Mouse (Mus musculus) midbrain, embryonic 14.5 days (tissue): ENCODE measurements around the gene Fgfr2. TPM values are rescaled to one million over a fixed set of nuclear protein-coding genes. Genes with fewer than 3 reads are reported as not detected.

Experiments used
- ATAC-seq: fragments of 200-750 bp; cut with Nextera tagmentation; 2 replicates; pipeline ENCODE4 v1.8.0; 2017; ENCODE audit warnings: moderate number of reproducible peaks, moderate library complexity; ENCODE audit not compliant: low FRiP score, low TSS enrichment
- DNase-seq: peaks from one replicate; pipeline ENCODE4 v3.0.0-alpha.2; 2015
- H3K27ac ChIP-seq: fragments of 300-500 bp; sonication (generic); replicated peaks from 2 replicates; pipeline ENCODE4 v1.5.1; 2014; ENCODE audit warnings: mild to moderate bottlenecking, low read depth, low read length, moderate library complexity
- H3K27me3 ChIP-seq: fragments of 300-500 bp; sonication (generic); 2 replicates; pipeline ENCODE4 v1.6.1; 2014; ENCODE audit warnings: low read length, control low read depth, mixed read lengths; ENCODE audit not compliant: control insufficient read depth, insufficient read depth
- H3K36me3 ChIP-seq: fragments of 300-500 bp; sonication (generic); 2 replicates; pipeline ENCODE4 v1.6.1; 2014; ENCODE audit warnings: low read length, control low read depth; ENCODE audit not compliant: control insufficient read depth, insufficient read depth
- H3K4me1 ChIP-seq: fragments of 300-500 bp; sonication (generic); 2 replicates; pipeline ENCODE4 v1.6.1; 2014; ENCODE audit warnings: mild to moderate bottlenecking, antibody characterized with exemption, low read length, control low read depth; ENCODE audit not compliant: control insufficient read depth, insufficient read depth
- H3K4me2 ChIP-seq: fragments of 300-500 bp; sonication (generic); 2 replicates; pipeline ENCODE4 v1.6.1; 2014; ENCODE audit warnings: mild to moderate bottlenecking, low read length, moderate library complexity
- H3K4me3 ChIP-seq: fragments of 300-500 bp; sonication (generic); replicated peaks from 2 replicates; pipeline ENCODE4 v1.5.1; 2014; ENCODE audit warnings: low read depth, low read length
- H3K9ac ChIP-seq: fragments of 300-500 bp; sonication (generic); replicated peaks from 2 replicates; pipeline ENCODE4 v1.6.1; 2014; ENCODE audit warnings: mild to moderate bottlenecking, low read length, moderate library complexity
- H3K9me3 ChIP-seq: fragments of 300-500 bp; sonication (generic); 2 replicates; pipeline ENCODE4 v1.6.1; 2016; ENCODE audit warnings: low read length, control low read depth, mixed read lengths; ENCODE audit not compliant: control insufficient read depth
- WGBS: fragments of 180-500 bp; shearing (Covaris S2); extraction: QIAGEN DNeasy Blood & Tissue Kit; methylation state at CpG from one replicate; pipeline ENCODE4 v1.1.7; 2014; 5-methylcytosine and 5-hydroxymethylcytosine counted together
- polyA plus RNA-seq: library from polyadenylated mRNA; unstranded; fragments of >200 nt; fragmentation: Nextera tagmentation; extraction: Ambion mirVana; gene quantifications from 2 replicates; pipeline ENCODE4 v1.2.1, GENCODE M21; 2014

Gene Fgfr2
- polyA plus RNA-seq, 1 experiment from 2014 or later = 28.1 TPM

GRCm38 (mm10) chr7:132773011-132773705 lies 350.0 kb downstream of the Fgfr2 start:
- Histone ChIP-seq H3K27me3 (no peaks in the 10 kb centered on the region), H3K9me3 (no peaks in the 10 kb centered on the region), H3K4me1 (peaks cover under 1% of the 10 kb centered on the region), H3K27ac (no peak overlapping the region), H3K36me3 (peaks cover 26% of the 10 kb centered on the region; the same call in 1 of the 2 replicates), H3K4me2 (no peak overlapping the region), H3K9ac (no peak overlapping the region), H3K4me3 (no peak overlapping the region)
- no peak for DNase-seq
- no peak for ATAC-seq
- 94% methylated on average over 7 of the region's 7 CpGs for WGBS

- H3K9me3 ChIP-seq = no peaks in the 10 kb centered on the region
- no peak for DNase-seq
- no peak overlapping the region for H3K9ac ChIP-seq
- no peaks in the 10 kb centered on the region for H3K27me3 ChIP-seq
- H3K4me2 ChIP-seq = no peak overlapping the region
- H3K36me3 ChIP-seq = peaks cover 21% of the 10 kb centered on the region; the same call in 1 of the 2 replicates
- peaks cover 8% of the 10 kb centered on the region for H3K4me1 ChIP-seq
- no peak overlapping the region for H3K27ac ChIP-seq
- no peak overlapping the region for H3K4me3 ChIP-seq
- 92% methylated on average over 5 of the region's 5 CpGs for WGBS
- no peak for ATAC-seq
Observed at GRCm38 (mm10) chr7:132772440-132772839, 350.7 kb downstream of the Fgfr2 start.

GRCm38 (mm10) chr7:132768498-132769344 lies 354.4 kb downstream of the Fgfr2 start:
- ATAC-seq (no peak), DNase-seq (no peak)
- Histone ChIP-seq H3K4me1 (peaks cover 22% of the 10 kb centered on the region), H3K36me3 (0 out of 2 replicates have a peak, but pooled peaks cover 9% of the 10 kb centered on the region), H3K4me3 (no peak overlapping the region), H3K27me3 (no peaks in the 10 kb centered on the region), H3K9ac (no peak overlapping the region), H3K9me3 (no peaks in the 10 kb centered on the region), H3K4me2 (no peak overlapping the region), H3K27ac (no peak overlapping the region)
- 85% methylated on average over 12 of the region's 12 CpGs for WGBS

GRCm38 (mm10) chr7:132767999-132768370 lies 355.2 kb downstream of the Fgfr2 start:
- peaks cover 22% of the 10 kb centered on the region for H3K4me1 ChIP-seq
- H3K27me3 ChIP-seq = no peaks in the 10 kb centered on the region
- H3K36me3 ChIP-seq = 0 out of 2 replicates have a peak, but pooled peaks cover 9% of the 10 kb centered on the region
- DNase-seq = no peak
- ATAC-seq = no peak; the same call in 1 of the 2 replicates
- no peak overlapping the region for H3K9ac ChIP-seq
- peak overlapping the region; percentile 70 for H3K27ac ChIP-seq
- H3K4me3 ChIP-seq = no peak overlapping the region
- WGBS = 85% methylated on average over 4 of the region's 4 CpGs
- no peaks in the 10 kb centered on the region for H3K9me3 ChIP-seq
- H3K4me2 ChIP-seq = no peak overlapping the region

- ATAC-seq (peak; percentile 60), DNase-seq (peak; percentile 80)
- Histone ChIP-seq H3K9me3 (no peaks in the 10 kb centered on the region), H3K36me3 (0 out of 2 replicates have a peak, but pooled peaks cover 9% of the 10 kb centered on the region), H3K4me1 (peaks cover 22% of the 10 kb centered on the region), H3K4me2 (no peak overlapping the region), H3K4me3 (no peak overlapping the region), H3K27ac (peak overlapping the region; percentile 71), H3K9ac (no peak overlapping the region), H3K27me3 (no peaks in the 10 kb centered on the region)
- 26% methylated on average over 12 of the region's 12 CpGs for WGBS
Observed at GRCm38 (mm10) chr7:132767233-132767998, 355.7 kb downstream of the Fgfr2 start.

GRCm38 (mm10) chr7:132766235-132766871 lies 356.8 kb downstream of the Fgfr2 start:
- DNase-seq = no peak
- ATAC-seq = no peak
- H3K27me3 ChIP-seq = no peaks in the 10 kb centered on the region
- H3K4me1 ChIP-seq = peaks cover 22% of the 10 kb centered on the region
- H3K4me2 ChIP-seq = no peak overlapping the region
- no peak overlapping the region for H3K9ac ChIP-seq
- WGBS = 91% methylated on average over 11 of the region's 11 CpGs
- H3K9me3 ChIP-seq = no peaks in the 10 kb centered on the region
- no peak overlapping the region for H3K4me3 ChIP-seq
- H3K27ac ChIP-seq = peak overlapping the region; percentile 71
- H3K36me3 ChIP-seq = 0 out of 2 replicates have a peak, but pooled peaks cover 9% of the 10 kb centered on the region

- no peak for ATAC-seq
- 93% methylated on average over 3 of the region's 3 CpGs for WGBS
- no peak overlapping the region for H3K4me3 ChIP-seq
Observed at GRCm38 (mm10) chr7:132765629-132766186, 357.4 kb downstream of the Fgfr2 start.

More at GRCm38 (mm10) chr7:132765629-132766186, 357.4 kb downstream of the Fgfr2 start:
- H3K9ac ChIP-seq = no peak overlapping the region
- H3K27ac ChIP-seq = no peak overlapping the region
- no peaks in the 10 kb centered on the region for H3K27me3 ChIP-seq
- no peak for DNase-seq
- no peaks in the 10 kb centered on the region for H3K9me3 ChIP-seq
- H3K36me3 ChIP-seq = 0 out of 2 replicates have a peak, but pooled peaks cover 9% of the 10 kb centered on the region
- no peak overlapping the region for H3K4me2 ChIP-seq
- peaks cover 22% of the 10 kb centered on the region for H3K4me1 ChIP-seq
